Mouse (Mus musculus) layer of hippocampus, postnatal 36 days (tissue): ENCODE data around the gene Eif5. TPM values are rescaled to one million over a fixed set of nuclear protein-coding genes. Genes with fewer than 3 reads are reported as not detected.
"Not testable (repeated sequence)": the region's sequence is repeated elsewhere in the genome, so short reads cannot be mapped to it uniquely, and the experiment has no call there.

Experiments used
- DNase-seq, 2 experiments: peaks; one replicate each; pipeline ENCODE4 v3.0.0; 2022
- total RNA-seq, 2 experiments: library from RNA; stranded (reverse); gene quantifications; 2 replicates each; pipeline ENCODE4 v1.2.3; 2021

Eif5 gene
- total RNA-seq: 100 to 1,000 TPM; 230 to 261 TPM

DNA sequence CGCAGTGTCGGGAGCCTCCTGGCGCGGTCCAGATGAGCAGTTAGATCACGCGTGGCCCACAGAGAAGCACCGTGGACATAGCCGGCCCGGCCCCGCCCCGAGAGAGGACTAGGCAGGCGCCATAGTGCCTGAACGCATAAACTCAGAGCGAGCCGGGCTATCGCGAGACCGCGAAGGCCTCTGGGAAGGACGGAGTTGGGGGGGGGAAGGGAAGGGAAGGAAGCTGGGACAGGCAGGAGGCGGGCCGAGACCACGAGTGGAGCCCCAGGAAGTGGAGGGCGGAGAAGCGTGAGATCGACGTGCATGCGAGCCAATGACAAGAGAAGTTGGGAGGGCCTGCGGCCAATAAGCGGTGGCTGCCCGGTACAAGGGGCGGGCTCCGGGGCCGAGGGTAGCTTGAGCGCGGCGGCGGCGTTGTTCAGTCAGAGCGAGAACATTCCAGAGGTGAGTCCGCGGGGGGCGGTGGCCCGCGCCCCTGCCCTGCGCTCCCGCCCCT is at the start of gene Eif5:
Gene Eif5 (plus strand): TSS at position 221 of the 496 bp plus-strand sequence.
- peak; percentile 99 to 100 for DNase-seq

DNA sequence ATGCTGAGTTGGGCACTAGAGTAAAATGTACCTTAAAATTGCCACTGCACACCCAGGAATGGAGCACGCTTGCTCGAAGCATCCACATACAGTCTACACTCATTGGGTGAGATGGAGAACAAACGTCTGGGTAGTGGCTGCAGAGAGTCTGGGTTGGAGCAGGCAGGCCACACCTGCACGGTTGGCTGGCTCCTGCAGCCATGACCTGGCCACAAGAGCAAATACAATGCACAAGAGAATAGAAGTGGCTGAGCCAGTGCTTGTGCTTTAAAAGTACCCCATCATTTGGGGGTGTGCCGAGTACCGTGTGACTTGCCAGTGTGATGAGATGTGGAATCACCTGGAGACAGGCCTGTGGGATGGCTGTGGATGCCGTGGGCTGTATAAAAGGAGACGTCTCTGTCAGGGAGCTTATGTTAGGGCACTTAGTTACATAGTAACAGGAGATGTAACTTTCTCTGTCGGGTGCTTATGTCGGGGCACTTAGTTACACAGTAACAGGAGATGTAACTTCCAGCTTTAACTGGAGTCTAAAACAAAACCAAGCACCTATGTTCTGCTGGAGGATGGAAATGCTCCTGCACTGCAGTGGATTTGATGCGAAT is 48.5 kb upstream of the Eif5 start:
- no peak for DNase-seq

DNA sequence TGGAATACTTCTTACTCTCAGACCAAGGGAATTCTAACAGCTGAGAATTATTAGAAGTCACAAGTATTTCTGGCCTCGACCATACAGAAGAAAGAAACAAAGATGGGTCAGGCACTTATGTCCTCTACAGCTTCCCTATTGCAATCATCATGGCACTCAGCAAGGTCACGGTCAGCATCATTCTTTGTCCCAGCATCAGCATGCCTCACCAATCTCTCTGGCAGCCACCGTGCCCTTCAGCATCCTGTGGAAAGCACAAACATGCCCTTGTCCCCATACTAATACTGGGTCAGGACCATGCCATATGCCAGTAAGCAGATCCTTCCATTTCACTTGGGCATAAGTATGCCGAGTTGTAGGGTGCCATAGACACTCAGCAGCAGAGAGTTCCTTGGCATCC is 42.9 kb upstream of the Eif5 start:
- DNase-seq: no peak

DNA sequence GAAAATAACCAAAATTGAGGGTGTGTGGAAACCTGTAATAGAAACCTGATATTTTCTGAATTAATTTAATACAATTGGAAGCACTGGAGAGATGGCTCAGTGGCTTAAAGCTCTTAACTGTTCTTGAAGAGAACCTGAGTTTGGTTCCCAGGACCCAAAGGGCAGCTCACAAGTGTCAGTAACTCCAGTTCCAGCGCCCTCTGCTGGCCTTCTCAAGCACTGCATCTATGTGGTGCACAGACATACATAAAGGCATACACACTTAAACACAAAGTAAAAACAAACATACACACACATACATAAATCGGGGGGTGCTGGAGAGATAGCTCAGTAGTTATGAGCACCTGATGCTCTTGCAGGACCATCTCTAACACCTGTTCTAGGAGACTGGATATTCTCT is 40.7 kb upstream of the Eif5 start:
- no peak for DNase-seq

DNA sequence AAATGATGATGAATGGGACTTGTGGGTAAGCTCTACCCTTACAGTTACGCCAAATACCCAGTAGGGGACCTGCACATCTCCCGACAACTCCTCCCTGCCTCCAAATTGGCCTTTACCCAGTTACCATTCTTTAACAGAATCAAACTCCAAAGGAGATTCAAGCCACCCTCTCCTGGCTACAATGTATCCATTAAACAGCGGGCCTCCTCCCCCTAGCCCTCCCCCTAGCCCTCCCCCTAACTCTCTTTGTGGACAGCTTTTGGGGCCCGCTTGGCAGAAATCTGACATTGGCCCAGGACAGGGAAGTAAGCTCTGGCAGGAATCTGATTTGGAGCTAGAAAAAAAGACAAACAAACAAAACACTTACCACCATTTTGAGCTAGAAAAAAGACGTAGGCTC is 38.2 kb upstream of the Eif5 start:
- DNase-seq: no peak

DNA sequence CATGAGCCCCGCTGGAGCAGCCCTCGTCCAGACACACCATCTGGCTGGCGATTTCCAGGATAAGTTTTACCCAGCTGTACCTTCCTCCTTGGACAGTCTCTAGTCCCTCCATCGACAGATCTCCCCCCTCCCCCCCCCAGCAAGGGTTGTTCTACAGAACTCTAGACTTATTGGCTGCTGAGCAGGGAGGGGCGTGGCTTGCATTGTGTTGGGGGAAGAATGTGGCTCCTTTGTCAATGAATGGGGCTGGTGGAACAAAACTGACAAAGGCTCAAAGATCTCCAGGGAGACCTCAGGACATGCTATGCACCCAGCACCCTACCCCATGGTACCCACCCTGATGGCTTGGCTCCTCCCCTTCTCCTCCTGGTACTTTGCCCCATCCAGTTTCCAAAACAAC is 37.1 kb upstream of the Eif5 start:
- DNase-seq: no peak

DNA sequence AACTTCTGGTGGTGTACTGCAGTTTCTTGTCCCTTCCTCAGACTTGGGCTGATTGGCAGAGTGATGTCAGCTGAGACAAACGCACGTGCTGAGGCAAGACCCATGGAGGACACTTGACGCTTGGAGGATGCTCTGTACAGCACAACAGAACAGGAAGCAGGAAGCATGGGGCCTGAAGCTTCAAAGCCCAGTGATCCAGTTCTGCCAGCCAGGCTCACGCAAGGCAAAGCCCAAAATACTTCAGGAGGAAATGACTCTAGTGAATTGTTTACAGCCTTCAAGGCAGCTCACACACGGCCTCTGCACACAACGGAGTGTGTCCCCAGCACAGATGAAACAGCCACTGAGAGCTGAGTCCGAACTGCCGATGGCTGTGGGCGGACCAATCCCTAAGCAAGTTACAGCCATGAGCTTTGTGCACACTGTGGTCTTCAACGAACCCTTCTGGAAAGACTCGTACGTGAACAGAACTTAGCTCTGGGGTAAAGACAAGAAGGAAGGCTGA is 34.7 kb upstream of the Eif5 start:
- no peak for DNase-seq

DNA sequence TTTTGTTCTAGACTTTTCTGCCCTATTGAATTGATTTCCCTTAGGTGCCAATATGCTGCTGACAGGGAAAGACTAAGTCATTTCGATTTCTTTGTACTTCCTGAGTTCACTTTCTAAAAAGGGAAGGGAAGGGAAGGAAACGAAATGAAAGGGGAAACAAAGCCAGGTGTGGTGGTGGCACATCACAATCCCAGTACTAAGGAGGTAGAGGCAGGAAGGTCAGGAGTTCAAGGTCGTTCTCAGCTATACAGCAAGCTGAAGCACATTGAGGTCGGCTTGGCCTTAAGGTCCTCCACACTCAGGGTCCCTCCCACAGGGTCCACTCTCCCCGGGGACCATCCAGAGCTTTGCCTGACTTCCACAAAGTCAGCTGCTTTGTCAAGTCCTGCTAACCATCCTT is 34.2 kb upstream of the Eif5 start:
- no peak for DNase-seq

DNA sequence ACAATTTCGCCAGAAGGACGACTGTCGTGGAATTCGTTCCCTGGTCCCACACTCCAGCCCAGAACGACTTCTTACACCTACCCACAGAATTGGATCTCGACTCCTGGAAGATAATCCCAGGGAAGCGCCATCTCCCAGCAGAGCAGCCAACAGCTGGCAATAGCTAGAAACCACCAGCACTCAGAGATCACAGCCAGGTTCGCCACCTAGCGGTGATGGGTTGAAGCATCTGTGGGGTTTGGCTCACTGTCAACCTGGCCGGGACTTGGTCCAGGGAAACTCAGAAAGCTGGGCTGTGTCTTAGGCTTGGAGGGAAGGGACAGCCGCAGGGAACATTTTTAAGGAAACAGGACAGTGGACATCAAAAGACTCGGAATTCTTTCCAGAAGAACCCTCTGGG is 32.9 kb upstream of the Eif5 start:
- peak; percentile 93 to 96 for DNase-seq

DNA sequence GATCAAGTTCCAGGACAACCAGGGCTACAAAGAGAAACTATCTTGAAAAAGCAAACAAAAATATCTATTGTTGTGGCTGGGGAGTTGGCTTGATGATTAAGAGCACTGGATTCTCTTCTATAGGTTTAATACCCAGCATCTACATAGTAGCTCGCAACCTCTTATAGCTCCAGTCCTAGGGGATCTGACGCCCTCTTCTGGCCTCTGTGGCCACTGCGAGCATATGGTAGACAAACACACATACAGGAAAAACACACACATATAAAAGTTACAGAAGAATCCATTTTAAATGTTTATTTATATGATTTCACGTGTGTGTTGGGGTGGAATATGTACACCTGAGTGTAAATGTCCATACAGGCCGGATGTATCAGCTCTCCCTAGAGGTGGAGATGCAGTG is 30.8 kb upstream of the Eif5 start:
- DNase-seq: no peak

DNA sequence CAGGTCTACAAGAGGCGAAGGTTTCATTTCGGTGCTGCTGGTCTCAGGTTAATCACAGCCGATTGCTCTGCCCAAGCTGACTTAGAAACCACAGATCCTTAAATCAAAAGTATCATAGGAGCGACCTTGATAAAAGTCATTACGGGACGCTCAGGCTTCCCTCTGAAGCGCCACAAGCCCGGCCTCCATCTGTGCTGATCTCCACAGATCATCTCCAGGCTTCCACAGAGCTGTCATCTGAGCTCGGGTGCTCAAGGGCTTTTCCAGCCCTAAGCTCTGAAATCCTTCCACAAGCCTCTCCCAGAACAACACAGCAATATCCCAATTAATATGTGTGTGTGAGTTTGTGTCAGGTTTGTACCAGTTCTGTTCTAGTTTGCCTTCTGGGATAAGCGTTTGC is 29.9 kb upstream of the Eif5 start:
- no peak for DNase-seq

DNA sequence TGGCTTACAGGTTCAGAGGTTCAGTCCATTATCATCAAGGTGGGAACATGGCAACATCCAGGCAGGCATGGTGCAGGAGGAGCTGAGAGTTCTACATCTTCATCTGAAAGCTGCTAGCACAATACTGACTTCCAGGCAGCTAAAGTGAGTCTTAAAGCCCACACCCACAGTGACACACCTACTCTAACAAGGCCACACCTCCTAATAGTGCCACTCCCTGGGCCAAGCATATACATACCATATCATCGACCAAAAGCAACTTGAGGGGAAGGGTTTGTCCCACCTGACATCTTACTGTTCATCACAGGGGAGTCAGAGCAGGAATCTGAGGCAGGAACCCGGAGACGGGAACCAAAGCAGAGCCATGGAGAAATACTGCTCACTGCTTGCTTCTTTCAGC is 29.4 kb upstream of the Eif5 start:
- DNase-seq: not testable (repeated sequence)

DNA sequence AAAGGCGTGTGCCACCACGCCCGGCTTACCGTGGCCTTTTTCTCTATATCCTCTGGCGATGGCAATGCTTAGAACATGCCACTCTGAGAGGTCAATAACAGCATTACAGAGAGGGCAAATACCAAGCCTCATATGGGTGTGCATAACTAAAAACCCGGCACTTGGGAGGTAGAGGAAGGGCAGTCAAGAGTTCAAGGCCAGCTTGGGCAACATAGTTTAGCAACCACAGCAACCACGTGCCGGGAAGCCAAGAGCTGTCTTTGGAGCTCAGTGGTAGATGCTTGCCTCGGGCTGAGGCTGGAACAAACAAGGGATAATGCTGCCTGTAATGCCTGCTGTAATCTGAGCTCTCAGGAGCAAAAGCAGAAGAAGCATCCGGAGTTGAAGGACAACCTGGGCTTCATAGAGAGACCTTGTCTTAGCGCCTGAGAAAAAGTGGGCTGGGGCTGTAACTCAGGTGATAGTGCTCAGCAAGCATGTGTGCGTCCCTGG is 25.2 kb upstream of the Eif5 start:
- no peak for DNase-seq

DNA sequence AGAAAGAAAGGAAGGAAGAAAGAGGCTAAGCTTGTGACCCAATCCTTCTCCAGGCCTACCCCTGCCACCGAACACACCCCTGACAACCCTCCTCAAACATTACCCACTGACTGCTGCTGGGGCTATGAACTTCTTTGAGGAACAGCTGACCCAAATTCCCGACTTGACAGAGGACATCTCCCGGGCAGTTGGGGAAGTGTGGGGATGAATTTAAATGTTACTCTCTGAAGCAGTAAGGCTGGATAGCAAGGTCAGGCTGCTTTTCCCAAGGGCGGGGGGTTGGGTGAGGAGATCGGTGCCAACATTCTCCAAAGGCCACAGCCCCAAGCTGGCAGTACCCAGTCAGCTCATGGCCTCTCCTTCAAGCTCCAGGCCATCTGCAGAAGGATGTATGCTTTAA is 24.1 kb upstream of the Eif5 start:
- DNase-seq: peak; percentile 23 to 37

DNA sequence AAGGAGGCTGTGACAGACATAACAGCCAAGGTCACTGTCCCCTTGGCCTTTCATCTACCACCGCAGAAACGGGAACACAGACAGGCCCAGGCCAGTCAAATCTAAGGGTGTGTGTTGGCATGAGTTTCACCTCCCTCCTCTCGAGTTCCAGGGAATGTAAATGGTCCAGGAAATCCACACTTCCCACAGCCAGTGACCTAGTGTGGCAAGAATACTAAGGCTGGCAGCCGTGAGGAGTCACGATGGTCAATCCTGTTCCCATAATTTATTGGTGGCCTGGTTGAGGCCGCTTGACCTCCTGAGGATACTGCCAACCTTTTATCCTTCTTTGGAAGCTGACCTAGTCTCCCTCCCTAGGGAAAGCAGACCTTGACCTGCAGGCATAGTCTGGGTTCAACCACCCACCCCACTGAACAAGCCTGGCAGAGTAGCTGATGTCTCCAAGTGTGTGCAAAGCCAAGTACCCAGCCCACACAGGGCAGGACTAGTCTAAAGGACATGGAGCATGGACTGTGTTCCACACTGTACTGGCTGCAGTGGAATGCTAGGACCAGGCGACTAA is 23.5 kb upstream of the Eif5 start:
- no peak for DNase-seq

DNA sequence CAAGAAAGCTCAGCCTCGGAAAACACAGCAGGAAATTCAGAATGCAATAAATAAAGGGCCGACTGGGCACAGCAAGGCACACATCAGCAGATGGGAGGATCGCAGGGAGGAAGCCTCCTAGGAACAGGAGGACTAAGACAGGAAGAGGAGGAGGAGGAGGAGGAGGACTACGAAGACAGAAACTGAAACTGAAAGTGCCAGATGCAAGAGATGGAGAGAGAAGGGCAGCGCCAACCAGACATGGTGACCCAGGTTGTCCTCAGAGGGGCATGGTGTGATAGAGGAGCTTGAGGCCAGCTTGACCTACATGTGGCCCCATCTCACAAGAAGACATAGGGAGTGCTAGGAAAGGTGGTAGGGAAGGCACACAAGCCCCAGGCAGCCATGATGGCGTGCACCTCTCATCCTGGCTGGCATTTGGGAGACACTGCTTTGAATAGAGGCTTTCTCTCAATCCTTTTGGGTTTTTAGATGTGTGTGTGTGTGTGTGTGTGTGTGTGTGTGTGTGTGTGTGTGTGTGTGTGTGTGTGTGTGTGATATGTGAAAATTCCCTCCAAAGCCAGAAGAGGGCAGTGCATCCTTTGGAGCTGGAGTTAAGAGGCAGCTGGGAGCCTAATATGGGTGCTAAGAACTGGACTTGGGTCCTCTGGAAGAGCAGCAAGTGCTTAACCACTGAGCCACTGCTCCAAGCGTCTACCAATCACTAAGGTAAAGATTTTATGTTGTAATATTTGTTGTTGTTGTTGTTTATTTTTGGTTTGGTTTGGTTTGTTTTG is 22.8 kb upstream of the Eif5 start:
- DNase-seq: no peak

DNA sequence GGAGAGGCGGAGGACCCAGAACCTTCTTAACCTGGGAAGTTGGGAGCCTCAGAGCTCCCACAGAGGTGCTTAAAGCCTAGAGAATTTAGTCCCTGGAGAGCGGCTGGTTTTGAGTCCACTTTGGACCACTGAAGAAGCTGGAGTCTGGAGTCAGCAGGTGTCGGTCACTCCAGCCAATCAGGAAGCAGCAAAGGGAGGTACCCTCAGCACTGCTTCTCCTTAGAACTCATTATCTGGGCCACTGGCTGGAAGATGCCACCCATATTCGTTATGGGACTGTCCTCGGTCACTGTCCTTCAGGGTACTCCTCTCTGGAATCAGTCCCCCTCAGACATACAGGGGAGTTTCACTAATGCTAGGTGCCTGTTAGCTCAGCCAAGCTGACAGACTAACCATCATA is 21.9 kb upstream of the Eif5 start:
- no peak for DNase-seq

DNA sequence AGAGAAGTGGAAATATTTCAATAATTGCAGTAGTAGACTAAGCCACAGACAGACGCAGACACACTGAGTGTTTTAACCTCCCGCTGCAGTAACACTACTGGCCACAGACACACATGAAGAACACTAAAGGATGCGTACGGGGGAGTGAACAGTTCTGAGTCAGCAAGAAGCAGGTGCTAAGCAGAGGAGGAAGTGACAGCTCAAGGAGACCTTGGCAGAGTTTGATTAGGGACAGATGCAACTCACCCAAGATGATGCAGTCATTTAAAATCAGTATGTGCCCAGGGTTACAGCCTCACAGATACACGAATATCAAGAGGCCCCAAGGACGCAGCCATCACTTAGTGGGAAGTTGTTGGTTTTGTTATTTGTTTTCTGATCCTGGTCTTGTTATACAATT is 21.0 kb upstream of the Eif5 start:
- no peak for DNase-seq

DNA sequence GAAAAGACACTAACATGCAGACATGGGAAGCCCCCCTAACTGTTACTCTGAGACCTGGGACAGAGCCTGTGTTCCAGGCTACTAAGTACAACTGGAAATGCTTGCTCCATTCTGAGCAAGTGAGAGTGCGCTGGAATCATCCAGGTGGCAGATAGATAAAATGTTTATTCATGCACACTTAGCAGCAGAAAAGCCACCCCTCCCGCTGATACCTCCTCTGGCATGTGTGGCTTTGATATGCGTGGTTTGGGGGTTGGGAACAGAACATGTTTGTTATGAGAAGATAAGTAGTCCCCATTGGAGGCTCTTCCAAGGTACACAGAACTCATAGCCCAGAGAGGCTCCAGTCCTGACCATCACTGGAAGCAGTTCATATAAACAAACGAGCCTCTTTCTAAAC is 19.9 kb upstream of the Eif5 start:
- DNase-seq: no peak

DNA sequence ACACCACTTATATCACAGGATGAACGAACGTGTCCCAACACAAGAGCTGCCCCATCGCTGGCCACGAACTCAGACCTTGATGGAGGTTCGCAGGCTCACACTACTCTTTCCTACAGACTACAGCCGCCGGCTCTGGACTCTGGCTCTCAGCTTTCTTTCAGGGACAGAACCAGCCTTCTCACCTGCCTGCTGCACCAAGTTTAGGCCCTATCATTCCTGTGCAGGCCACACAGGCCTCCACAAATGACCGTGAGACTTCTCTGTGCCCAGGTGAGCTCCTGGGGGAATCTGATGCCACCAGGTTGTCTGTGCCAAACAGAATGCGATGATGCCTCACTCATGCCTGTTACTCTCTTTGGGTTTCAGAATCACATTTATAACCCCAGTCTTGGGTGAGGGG is 19.4 kb upstream of the Eif5 start:
- no peak for DNase-seq

DNA sequence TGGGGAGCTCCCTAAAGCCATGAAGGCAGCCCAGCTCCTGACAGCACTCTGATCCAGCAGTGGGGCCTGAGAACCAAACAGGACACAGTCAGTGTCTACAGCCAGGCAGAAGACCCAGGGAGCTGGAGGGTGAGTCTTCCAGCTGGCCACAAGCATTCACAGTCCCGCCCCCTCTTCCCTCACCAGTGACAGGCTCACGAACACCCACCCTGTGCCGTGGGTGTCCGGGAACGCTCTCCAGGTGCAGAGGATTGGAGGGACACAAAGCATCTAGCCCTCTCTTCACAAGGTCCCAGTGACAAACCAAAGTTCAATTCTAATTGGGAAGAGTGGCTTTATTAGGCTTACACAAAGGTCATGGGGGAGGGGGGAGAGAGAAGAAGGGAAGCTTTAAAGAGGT is 18.0 kb upstream of the Eif5 start:
- no peak for DNase-seq

DNA sequence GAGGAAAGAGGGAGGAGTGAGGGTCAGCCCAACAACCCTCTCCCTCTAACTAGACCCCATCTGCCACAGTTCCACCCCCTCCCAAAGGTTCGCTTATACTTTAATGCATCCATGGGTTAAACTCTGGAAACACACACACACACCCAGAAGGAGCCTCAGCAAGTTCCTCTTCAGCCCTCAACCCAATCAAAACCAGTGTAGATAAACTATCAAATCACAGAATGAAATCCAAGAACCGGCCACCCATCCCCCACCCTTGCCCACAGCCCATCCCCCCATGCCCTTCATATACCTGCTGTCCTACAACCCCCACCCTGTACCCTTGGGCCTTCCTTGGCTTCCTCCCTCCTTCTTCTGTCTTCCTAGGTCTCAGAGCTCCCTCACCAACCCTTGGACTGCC is 16.8 kb upstream of the Eif5 start:
- no peak for DNase-seq

DNA sequence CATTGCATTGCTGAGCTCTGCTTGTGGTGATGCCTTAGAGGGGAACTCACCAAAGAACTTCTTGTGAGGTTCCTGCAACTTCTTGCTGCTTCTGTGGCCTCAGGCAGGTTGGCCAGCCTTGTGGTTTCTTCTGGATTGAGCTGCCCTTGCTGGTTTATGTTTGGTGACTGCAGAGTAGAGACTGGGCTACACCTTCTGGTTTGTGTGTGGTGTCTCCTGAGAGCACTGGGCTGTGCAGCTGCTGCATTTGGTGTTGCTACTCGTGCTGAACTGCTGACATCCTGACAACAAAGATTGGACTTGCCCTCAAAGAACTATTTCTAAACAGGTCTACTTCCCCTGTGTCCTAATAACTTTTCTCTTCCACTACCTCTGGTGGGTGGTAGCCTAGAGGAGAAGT is 13.3 kb upstream of the Eif5 start:
- DNase-seq: no peak

DNA sequence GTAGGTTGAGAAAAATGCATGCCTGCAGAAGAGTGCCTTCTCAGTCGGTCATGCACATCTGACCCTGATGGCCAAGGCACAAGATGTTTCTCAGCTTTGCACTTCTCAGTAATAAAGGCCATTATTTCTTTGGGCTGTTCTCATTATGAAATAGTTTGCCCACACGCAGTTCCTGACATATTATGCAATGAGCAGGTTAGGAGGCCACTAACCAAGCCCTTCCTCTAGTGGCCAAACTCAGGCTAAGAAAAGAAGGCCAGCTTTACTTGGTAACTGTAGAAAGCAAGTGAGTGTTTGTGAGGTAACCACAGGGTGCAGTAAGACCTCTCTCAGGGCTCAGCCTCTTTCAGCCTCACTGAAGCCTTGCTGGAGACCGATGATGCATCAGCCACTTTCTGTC is 12.9 kb upstream of the Eif5 start:
- no peak for DNase-seq
